Mouse (Mus musculus) limb, embryonic 10.5 days (tissue): ENCODE results near the gene Guk1. TPM values are rescaled to one million over a fixed set of nuclear protein-coding genes. Genes with fewer than 3 reads are reported as not detected.

Experiments used
- DNase-seq: peaks from one replicate; pipeline ENCODE4 v3.0.0-alpha.2; 2017; ENCODE audit warnings: low spot score
- H3K27ac ChIP-seq: fragments of 300-500 bp; sonication (generic); 2 replicates; pipeline ENCODE4 v1.5.1; 2016; ENCODE audit warnings: mild to moderate bottlenecking
- H3K27me3 ChIP-seq: fragments of 300-500 bp; sonication (generic); 2 replicates; pipeline ENCODE4 v1.6.1; 2016; ENCODE audit warnings: low read depth, mild to moderate bottlenecking; ENCODE audit not compliant: poor library complexity, severe bottlenecking
- H3K36me3 ChIP-seq: fragments of 300-500 bp; sonication (generic); 2 replicates; pipeline ENCODE4 v1.6.1; 2016; ENCODE audit warnings: mild to moderate bottlenecking, moderate library complexity
- H3K4me1 ChIP-seq: fragments of 300-500 bp; sonication (generic); 2 replicates; pipeline ENCODE4 v1.6.1; 2016
- H3K4me3 ChIP-seq: fragments of 300-500 bp; sonication (generic); 2 replicates; pipeline ENCODE4 v1.5.1; 2016; ENCODE audit warnings: mild to moderate bottlenecking, moderate library complexity
- H3K9me3 ChIP-seq: fragments of 300-500 bp; sonication (generic); replicated peaks from 2 replicates; pipeline ENCODE4 v1.6.1; 2016; ENCODE audit warnings: mild to moderate bottlenecking
- WGBS: fragments of 180-500 bp; shearing (Covaris S2); methylation state at CpG from one replicate; pipeline ENCODE4 v1.1.7; 2016; 5-methylcytosine and 5-hydroxymethylcytosine counted together
- polyA plus RNA-seq: library from polyadenylated mRNA; unstranded; fragments of >200 nt; fragmentation: Nextera tagmentation; extraction: Ambion mirVana; gene quantifications from 2 replicates; pipeline ENCODE4 v1.2.1, GENCODE M21; 2016

Guk1 gene
- polyA plus RNA-seq, 1 experiment from 2014 or later: 145 TPM

GRCm38 (mm10) chr11:59142962-59143361 lies 49.0 kb downstream of the Guk1 start:
- WGBS: 78% methylated on average over 5 of the region's 5 CpGs
- Histone ChIP-seq H3K4me1 (peaks cover 7% of the 10 kb centered on the region), H3K9me3 (no peaks in the 10 kb centered on the region)

GRCm38 (mm10) chr11:59141772-59142370 lies 50.1 kb downstream of the Guk1 start:
- WGBS: 14% methylated on average over 14 of the region's 14 CpGs
- H3K27me3 ChIP-seq: peaks cover 41% of the 10 kb centered on the region
- DNase-seq: peak; percentile 54
- no peaks in the 10 kb centered on the region for H3K9me3 ChIP-seq
- no peaks in the 10 kb centered on the region for H3K36me3 ChIP-seq
- peak overlapping the region; percentile 31; the same call in 1 of the 2 replicates for H3K4me3 ChIP-seq
- peaks cover 7% of the 10 kb centered on the region for H3K4me1 ChIP-seq
- H3K27ac ChIP-seq: no peak overlapping the region

More at GRCm38 (mm10) chr11:59142962-59143361, 49.0 kb downstream of the Guk1 start:
- Histone ChIP-seq H3K36me3 (no peaks in the 10 kb centered on the region), H3K4me3 (no peak overlapping the region), H3K27ac (no peak overlapping the region), H3K27me3 (peaks cover 30% of the 10 kb centered on the region)
- DNase-seq: no peak

DNA sequence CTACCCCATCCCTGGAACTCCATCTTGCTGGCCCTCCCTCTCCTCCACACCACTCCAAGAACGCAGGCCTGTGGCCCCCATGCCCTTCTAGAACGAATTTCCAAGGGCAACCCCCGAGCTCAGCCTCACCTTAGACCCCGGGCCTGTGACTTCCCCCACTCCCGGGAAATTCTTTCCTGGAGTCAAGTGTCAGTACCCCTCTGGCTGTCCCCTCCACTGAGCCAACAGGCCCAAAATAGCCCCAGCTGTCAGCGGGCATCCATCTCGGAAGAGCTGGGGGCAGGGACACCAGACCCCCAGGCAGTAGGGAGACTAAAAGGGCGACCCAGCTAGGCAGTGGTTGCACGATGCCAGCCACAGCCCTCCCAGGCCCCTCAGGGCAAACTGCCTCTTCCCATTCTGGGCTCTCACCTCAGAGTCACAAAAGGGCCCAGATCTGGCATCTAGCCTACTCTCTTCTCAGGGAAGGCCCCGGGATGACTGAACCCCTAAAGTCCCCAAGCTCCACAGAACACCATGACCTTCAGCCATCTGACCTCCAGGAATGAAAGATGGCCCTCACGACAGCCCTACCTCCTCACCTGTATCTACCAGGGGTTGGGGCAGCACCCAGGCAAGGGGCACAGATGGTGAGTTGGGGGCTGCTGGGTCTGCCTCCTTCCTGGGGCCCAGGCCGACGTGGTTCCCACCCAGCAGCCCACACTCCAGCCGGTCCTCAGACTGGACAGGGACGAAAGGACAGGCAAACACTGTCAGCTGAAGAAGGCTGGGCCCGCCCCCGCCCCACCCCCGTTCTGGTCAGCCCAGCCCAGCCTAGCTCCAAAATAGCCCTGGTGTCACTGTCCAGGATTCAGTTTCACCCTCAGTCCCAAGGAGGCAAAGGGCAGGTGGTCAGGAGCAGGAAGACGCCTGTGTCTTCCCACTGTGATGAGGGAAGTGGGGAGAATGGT lies 53.2 kb downstream of the Guk1 start:
- no peak overlapping the region for H3K4me3 ChIP-seq
- H3K36me3 ChIP-seq: no peaks in the 10 kb centered on the region
- WGBS: 69% methylated on average over 19 of the region's 19 CpGs
- DNase-seq: no peak
- H3K4me1 ChIP-seq: peaks cover 23% of the 10 kb centered on the region
- no peaks in the 10 kb centered on the region for H3K9me3 ChIP-seq
- H3K27me3 ChIP-seq: peaks cover 72% of the 10 kb centered on the region
- H3K27ac ChIP-seq: no peak overlapping the region

GRCm38 (mm10) chr11:59136994-59137706 lies 54.9 kb downstream of the Guk1 start:
- Histone ChIP-seq H3K4me1 (peaks cover 22% of the 10 kb centered on the region), H3K27ac (no peak overlapping the region), H3K27me3 (peaks cover 88% of the 10 kb centered on the region), H3K4me3 (no peak overlapping the region), H3K9me3 (no peaks in the 10 kb centered on the region), H3K36me3 (no peaks in the 10 kb centered on the region)
- no peak for DNase-seq
- WGBS: 75% methylated on average over 12 of the region's 12 CpGs

DNA sequence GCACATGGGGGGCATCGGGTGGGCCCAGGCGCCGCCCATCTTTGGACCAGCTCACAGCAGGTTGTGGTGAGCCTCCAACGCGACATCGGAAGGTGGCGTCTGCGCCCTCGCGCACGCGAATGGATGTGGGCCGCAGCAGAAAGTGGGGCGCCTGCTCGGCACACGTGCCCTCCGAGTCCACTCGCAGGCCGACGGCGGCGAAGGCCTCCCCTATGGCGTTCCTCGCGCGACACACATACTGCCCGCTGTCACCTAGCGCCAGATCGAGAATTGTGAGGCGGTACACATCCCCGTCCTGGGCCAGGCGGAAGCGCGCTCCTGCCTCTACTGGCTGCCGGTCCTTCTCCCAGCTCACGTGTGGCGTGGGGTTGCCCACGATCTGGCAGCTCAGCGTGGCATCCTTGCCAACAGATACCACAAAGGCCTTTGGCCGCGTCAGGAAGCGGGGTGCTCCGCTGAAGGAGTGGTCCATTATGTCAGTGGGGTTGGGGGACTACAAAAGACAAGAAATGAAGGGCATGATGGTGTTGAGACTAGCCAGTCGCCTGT lies 56.0 kb downstream of the Guk1 start, which contains the start of gene Obscn:
Gene Obscn, minus strand, starts transcription at position 499 of the 549 bp plus-strand sequence.
- H3K27ac ChIP-seq: no peak within 1 kb of the TSS
- H3K4me3 ChIP-seq: peak within 1 kb of the TSS; percentile 31
- H3K27me3 ChIP-seq: peaks cover 98% of the 10 kb centered on the region
- peak; percentile 39 for DNase-seq
- 17% methylated on average over 44 of the region's 44 CpGs for WGBS
- H3K9me3 ChIP-seq: no peaks in the 10 kb centered on the region
- H3K36me3 ChIP-seq: no peaks in the 10 kb centered on the region
- peaks cover 19% of the 10 kb centered on the region for H3K4me1 ChIP-seq

GRCm38 (mm10) chr11:59135051-59135820 lies 56.8 kb downstream of the Guk1 start:
- WGBS: 10% methylated on average over 55 of the region's 55 CpGs
- H3K4me1 ChIP-seq: peaks cover 19% of the 10 kb centered on the region
- H3K4me3 ChIP-seq: peak overlapping the region; percentile 31
- H3K27ac ChIP-seq: no peak overlapping the region
- DNase-seq: no peak
- H3K9me3 ChIP-seq: no peaks in the 10 kb centered on the region
- peaks cover 97% of the 10 kb centered on the region for H3K27me3 ChIP-seq
- no peaks in the 10 kb centered on the region for H3K36me3 ChIP-seq

DNA sequence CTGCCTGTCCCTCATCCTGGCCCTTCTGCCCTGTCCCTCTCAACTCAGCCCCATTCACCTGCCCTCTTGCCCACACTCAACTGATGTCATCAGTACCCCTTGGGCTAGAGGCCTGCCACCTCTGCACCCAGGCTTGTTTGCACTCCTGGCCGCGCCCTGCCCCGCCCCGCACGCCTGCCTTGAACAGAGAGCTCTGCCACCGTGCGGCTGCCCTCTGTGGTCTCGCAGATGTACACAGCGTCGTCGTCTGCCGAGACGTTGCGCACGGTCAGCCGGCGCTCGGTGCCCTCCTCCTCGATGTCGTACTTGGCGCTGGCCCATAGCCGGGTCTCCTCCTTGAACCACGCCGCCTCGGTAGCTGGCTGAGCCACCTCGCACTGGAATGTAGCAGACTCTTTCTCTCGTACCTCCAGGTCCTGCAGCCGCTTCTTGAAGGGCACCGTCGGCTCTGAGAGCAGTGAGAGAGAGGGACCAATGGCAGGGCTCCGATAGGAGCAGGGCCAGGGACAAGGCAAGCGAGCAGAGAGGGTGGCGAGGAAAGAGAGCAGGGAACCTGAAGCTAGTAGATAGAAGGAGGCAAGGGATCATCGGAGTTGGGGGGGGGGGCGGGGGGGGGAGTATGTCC lies 57.5 kb downstream of the Guk1 start:
- peak overlapping the region; percentile 4; the same call in 1 of the 2 replicates for H3K4me3 ChIP-seq
- no peak overlapping the region for H3K27ac ChIP-seq
- 8% methylated on average over 34 of the region's 35 CpGs for WGBS
- peaks cover 19% of the 10 kb centered on the region for H3K4me1 ChIP-seq
- no peaks in the 10 kb centered on the region for H3K36me3 ChIP-seq
- peaks cover 93% of the 10 kb centered on the region for H3K27me3 ChIP-seq
- DNase-seq: peak; percentile 38
- no peaks in the 10 kb centered on the region for H3K9me3 ChIP-seq

Other genes with a start within 250 kb of the Guk1 start
- 3.2 and 4.5 TPM in 2 replicates for gene Hist3h2ba, start 243.3 kb downstream of the Guk1 start, polyA plus RNA-seq
- 8.4 and 11.3 TPM in 2 replicates for gene Hist3h2a, start 237.5 kb downstream of the Guk1 start, polyA plus RNA-seq
- gene Trim17, start 237.5 kb downstream of the Guk1 start, polyA plus RNA-seq: 0.31 and 0.35 TPM in 2 replicates
- 17.8 and 20.7 TPM in 2 replicates for gene Trim11, start 214.1 kb downstream of the Guk1 start, polyA plus RNA-seq
- gene Obscn, start 55.8 kb downstream of the Guk1 start, polyA plus RNA-seq: 0.11 and 0.13 TPM in 2 replicates
- gene Iba57, start 28.5 kb downstream of the Guk1 start, polyA plus RNA-seq: 3.3 and 4.5 TPM in 2 replicates
- gene Gjc2, start 9.0 kb downstream of the Guk1 start, polyA plus RNA-seq: 0.23 TPM in 1 of 2 replicates, not detected in the other
- 123 and 131 TPM in 2 replicates for gene Mrpl55, start 10.3 kb upstream of the Guk1 start, polyA plus RNA-seq
- 35.1 and 40.2 TPM in 2 replicates for gene 2310033P09Rik, start 16.1 kb upstream of the Guk1 start, polyA plus RNA-seq
- 648 and 692 TPM in 2 replicates for gene Arf1, start 36.1 kb upstream of the Guk1 start, polyA plus RNA-seq
- gene Wnt3a, start 98.5 kb upstream of the Guk1 start, polyA plus RNA-seq: 0.14 and 0.53 TPM in 2 replicates
- 1.2 and 1.8 TPM in 2 replicates for gene Wnt9a, start 114.7 kb upstream of the Guk1 start, polyA plus RNA-seq
- gene Prss38, start 183.4 kb upstream of the Guk1 start, polyA plus RNA-seq: not detected in 2 replicates